Mouse (Mus musculus): ENCODE data around the gene Arl6ip4.

The Arl6ip4 gene

DNA sequence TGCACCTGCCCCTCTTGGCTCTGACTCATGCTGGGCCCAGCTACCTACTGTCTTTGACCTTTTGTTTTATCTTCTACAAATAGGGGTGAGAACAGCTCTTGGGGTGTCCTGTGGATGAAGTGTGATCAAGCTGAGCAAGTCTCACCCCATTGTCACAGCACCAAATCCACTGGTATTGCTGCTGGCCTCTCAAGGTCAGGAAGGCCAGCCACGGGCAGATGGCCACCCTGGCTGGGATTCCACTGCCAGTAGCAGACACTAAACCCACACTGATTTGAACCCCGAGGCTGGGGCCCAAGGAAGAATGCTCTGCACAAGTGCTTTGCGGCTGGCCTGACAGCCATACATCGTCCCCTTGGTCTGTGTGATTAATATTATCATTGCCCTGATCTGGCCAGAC lies 42.4 kb downstream of the Arl6ip4 start:
- DNase-seq: no peak

GRCm38 (mm10) chr5:124159453-124159852 lies 43.6 kb downstream of the Arl6ip4 start:
- no peak for DNase-seq

GRCm38 (mm10) chr5:124161831-124162230 lies 45.9 kb downstream of the Arl6ip4 start:
- no peak for DNase-seq

- peak; percentile 72 for DNase-seq
Observed at GRCm38 (mm10) chr5:124162577-124162976, 46.7 kb downstream of the Arl6ip4 start.

DNA sequence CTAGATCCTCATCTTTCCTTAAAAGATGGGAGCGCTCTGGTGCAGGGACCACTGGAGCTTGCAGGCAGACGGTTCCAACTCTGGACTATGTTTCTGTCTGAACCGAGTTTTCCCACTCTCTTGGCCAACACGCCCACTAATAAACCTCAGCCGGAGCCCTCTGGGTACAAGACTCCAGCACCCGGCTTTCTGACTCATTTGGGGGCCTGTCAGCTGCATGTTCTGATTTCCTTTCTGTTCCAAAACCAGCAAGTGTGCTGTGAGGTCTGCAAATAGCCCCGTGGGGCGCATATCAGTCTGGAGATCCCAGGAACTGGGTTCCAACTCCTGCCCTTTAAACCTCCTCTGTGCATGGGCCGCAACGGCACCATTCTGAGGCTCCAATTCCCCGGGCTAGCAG lies 47.6 kb downstream of the Arl6ip4 start:
- DNase-seq: no peak

GRCm38 (mm10) chr5:124165622-124166570 lies 50.0 kb downstream of the Arl6ip4 start:
- DNase-seq: no peak

- DNase-seq: no peak
Observed at GRCm38 (mm10) chr5:124166741-124167140, 50.9 kb downstream of the Arl6ip4 start.

DNA sequence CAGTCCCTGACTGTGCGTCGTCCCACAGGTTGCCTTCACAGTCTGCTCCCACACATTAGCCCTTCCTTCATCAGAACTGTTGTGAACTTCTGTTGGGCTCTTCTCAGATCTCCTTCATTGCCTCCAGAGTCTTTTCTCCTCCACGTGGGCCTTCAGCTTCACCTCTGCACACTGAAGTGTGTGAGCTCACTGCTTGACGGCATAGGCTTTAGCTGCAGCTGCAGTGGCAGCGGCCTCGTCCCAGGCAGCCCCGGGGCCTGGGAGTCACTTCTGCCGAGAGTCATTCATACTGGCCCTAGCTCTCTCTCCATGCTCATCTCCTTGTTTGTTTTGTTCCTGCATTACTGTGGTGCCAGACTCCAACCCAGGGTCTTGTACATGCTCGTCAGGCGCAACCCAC lies 51.7 kb downstream of the Arl6ip4 start:
- DNase-seq: no peak
